Mouse (Mus musculus): ENCODE data around the gene Ankmy2. TPM values are rescaled to one million over a fixed set of nuclear protein-coding genes. Genes with fewer than 3 reads are reported as not detected.

The Ankmy2 gene
- 10 to 100 TPM; 47.9 to 53.4 TPM for polyA plus RNA-seq (2017; shearing (Covaris generic))

DNA sequence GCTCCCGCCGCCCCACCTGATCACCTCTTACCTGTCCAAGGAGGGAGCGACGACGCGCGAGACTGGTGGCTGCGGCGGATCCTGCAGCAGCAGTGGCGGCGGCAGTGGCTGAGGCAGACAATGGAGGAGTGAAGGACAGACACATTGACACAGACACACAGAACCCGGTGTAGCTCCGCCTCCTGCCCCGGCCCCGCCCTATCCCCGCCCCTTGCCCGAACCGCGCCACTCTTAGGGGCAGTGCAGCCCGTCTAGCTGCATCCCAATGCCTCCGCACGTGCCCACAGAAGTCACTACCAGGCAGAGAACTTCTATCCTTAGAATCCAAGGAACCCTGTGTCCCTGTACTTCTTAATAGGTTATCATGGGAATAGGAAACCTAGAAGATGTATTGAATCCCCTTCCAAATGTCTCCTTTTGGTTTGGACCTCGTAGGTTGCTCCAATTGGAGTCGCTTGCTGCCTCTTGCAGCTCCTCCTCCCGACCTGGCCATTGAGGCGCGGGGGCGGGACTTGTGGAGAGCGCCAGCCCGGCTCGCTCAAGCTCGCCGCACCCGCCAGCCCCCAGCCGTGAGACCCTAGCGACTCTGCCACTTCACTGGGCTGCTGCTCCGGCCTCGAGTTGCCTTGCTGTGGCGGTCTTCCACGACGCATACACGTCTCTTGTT is at the start of gene Ankmy2:
Ankmy2 (plus strand) TSS at position 478 of the 667 bp plus-strand sequence.
- peak; percentile 75 for ATAC-seq

DNA sequence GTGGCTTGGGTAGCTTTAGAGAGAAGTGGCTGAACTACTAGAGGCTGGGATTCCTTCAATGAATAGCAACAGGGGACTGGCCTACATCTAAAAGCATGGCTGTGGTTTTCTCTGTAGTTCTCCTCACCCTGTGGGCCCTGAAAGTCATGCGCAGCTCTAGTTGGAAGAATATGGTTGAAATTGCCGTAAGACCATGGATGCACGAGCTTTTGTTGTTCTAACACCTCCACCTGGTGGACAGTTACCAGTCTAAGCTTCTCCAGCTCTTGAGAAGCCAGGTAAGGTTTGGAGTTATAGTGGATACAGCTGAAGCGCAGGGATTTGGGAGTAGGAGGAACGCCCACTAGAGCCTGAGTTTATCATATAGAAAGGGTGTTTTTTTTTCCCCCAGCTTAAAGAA is 48.5 kb upstream of the Ankmy2 start:
- peak; percentile 39 for ATAC-seq

DNA sequence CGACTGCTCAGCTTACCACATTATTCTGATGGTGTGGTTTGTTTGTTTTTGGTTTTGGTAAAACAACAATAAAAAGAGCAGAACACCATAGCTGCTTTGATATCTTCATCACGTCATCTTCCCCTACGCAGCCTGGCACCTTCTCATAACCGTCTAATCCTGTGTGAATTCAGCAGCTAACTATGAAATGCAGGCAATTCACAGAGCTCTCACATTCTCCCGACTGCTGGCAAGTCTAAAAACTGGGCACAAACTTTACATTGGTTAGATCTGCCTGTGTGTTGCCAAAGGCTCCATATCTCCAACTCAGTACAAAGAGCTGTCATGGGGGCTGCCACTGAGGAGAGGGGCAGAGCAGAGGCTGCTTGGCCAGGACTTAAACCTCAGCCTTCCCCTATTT is 46.5 kb upstream of the Ankmy2 start:
- ATAC-seq: no peak

DNA sequence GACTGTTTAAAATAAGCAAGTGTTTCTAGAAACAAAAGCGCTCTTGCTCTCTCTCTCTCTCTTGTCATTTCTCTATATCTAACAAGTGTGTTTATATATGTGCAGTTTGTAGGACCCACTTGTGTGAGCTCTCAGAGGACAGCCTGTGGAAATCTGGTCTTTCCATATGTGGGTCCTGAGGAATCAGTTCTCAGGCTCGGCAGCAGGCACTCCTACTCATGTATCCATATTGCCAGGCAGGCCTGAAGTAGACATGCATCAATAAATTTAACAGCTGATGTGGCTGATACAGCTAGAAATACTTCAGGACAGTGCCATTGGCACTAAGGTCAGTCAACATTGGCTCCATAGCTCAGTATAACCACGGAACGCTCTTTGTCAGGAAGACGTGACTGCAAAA is 45.8 kb upstream of the Ankmy2 start:
- ATAC-seq: no peak

DNA sequence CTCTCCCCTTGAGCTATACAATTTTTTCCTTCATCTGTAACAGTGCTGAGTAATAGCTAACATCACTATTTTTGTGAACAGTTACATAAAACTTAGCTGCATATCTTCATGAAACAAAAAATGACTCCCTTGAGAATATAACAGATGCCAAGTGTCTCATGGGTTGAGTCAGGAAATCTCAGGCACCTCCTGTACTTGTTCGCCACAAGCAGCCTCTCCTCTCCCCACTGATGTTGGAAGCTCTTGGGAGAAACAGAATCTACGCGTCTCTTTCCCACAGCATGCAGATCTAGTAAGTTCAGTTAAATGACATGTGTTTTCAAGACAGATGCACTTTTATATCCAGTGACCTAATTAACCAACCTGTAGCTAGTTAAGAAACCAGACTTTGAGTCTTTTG is 44.8 kb upstream of the Ankmy2 start:
- no peak for ATAC-seq

DNA sequence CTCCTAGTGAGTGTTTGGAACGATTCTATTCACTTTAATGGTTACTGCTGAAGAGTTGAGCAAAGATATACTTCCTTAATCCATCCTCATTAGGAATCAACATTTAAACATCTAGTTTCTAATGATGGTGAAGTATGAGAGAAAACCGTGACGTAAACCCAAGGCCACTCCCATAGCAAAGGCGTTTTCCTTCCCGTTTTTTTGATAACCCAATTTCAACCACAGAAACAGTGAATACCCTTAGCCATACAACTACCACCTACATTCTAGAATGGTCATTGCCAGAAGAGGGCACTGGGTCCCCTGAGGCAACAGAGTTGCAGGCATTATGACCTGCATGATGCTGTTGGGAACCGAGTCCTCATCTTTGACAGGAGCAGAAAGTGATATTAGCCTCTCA is 39.8 kb upstream of the Ankmy2 start:
- ATAC-seq: no peak

DNA sequence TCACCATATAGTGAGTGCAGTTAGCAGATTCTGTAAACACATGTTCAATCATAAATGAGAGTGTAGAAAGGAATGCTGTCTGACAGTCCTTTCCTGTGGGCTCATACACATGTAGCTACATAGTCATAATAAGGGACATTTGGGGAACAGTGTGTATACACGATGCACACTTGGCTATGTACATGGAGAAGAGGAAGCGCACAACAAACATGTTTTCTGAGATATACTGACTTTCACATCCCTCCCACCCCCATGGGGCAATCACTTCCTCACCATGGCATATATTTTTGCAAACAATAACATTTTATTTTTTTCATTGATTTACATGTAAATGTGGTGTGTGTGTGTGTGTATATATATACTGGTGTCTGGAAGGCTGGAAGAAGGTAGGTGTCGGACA is 37.7 kb upstream of the Ankmy2 start:
- ATAC-seq: no peak

DNA sequence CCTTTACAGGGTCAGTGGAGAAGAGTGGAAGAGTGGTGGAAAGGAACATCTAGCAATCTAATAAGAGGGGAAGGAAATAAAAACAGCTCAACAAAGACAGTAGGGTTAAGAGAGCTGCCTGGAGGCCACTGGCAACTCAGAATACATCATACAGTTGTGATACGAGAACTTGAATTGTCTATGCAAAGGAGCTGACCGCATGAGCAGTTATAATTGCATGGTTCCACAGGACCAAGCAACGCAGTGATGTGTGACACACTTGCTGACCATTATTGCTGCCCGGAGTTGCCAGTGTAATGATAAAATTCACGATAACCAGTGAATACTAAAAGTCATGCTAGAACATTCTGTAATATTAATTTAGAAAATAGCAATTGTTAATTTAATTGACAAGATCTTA is 30.9 kb upstream of the Ankmy2 start:
- no peak for ATAC-seq

DNA sequence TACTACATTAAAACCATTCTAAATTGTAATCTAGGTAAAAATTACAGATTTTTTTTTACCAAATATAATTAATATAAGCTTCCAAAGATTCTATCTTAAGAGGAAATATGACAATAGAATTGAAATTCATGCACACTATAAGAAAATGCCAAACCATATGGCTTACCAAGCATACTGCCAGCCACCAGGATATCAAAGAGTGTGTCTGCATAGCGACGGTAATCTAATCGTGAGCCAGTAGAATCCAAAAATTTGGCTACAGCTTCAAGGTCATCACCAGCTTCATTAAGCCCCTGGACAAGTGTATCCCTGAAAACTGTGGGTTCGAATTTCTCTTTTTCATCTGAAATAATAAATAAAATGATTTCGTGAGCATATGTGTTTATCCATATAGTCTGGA is 27.1 kb upstream of the Ankmy2 start:
- ATAC-seq: no peak

DNA sequence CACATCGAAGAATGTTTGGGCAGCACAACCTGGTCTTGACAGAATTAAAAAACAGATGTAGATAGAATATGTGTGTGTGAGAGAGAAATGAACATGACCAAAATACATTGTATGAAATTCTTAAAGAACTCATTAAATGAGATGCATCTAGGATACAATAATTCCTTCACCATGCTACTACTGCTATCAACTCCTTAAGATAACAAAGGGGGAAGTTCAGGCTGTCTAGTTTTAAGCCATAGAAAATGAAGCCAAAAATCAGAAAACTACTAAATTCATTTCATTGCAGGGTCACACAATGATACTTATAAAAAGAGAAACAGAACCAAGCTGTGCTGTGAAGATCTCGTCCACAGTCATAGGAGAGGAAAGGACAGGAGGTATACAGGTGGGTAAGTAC is 24.7 kb upstream of the Ankmy2 start:
- ATAC-seq: no peak

DNA sequence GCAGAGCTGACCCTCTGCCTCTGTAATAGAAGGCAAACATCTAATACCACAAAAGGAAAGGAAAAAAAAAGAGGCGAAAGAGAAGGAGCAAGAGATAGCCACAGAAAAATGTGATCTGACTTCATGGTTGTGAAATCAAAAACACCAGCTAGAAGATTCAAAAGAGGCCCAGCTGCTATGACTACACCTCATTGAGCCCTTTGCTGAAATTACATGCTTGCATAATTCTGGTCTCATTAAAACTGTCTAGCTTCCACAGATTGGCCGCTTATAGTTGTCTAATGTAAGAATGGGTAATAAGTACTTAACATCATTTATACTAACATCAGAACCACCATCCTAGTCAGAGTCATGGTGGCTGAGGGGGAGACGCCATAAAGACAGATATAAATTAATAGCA is 24.2 kb upstream of the Ankmy2 start:
- ATAC-seq: no peak

DNA sequence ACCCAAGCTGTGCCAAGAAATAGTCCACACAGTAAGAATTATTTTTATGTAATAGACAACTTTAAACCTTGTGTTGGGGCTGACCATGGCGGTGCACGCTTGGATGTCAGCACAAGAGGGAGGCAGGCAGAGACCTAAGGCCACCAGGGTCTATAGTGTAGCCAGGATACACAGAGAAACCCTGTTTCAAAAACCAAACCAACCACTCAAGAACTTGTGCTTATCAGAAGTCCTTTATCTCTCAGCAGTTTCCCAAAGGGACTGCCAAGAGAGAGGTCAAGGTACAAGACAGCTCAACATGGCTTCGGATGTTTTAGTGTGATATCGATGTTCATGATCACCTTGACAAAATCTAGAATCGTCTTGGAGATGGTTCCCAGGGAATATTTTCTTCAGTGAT is 23.4 kb upstream of the Ankmy2 start:
- no peak for ATAC-seq

DNA sequence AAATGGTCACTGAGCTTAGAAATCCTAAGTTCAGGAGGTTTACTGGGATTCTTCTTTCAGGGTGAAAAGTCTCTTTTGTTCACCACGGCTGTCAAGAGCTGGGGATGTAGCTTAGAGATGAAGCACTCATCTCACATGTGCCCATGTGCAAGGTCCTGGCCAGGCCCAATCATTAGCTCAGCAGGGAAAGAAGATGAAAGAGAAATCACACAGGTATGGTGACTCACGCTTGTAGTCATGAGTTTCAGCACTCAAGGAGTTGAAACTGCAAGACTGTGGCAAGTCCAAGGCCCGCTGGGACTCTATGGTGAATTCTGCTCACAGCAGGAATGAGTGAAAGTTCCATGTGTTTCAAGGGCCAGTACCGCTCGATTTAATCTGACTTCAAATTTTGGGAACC is 22.8 kb upstream of the Ankmy2 start:
- ATAC-seq: no peak

DNA sequence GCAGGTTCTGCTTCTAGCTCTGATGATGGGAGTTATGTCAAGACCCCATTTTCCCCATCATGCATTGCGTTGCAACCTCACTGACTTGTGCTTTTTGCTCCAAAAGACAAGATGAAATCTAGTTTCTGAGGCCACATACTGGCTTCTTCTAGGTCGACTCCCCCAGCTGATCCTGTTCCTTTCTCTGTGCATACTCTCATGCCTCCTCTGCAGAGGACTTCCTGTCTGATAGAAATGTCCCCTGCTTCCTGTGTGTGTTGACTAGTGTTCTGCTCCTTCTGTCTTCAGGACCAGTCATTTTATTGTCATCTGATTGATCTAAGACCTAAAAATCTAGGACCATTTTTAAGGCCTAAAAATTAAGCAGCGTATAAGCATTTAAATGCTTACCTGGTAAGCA is 21.5 kb upstream of the Ankmy2 start:
- ATAC-seq: peak; percentile 86

DNA sequence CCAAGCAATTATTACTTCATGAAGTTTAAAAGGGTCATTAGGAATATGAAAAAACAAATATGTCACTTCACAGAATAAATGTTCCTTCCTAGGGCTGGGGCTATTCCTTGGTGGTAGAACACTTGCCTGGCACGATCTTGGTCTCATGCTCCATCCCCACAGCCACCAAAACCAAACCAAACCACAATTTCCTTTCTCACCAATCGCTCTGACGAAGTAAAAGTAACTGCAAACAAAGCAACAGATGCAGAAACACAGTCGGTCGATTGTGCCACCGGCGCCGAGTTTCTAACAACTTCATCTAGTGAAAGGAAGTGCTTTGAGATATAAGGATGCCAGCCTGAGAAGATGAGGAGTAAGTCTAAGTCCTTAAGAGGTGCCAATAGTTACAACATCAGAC is 20.6 kb upstream of the Ankmy2 start:
- peak; percentile 66 for ATAC-seq

DNA sequence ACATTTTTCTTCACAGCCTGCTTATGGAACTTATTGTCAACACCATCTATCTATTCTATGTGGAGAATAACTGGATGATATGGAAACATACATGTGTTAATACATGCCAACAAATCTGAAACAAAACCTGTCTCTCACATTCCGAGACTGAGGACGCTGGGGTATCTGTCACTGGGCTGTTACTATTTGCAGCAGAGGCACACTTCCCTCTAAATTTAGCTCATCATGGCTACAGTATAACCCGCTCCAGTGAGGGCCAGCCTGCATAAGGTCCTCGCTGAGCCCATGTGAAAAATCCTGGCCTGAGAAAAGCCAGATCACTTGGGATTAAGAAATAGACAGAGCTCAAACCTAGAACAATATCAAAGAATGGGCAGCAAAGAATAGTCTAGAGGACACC is 19.7 kb upstream of the Ankmy2 start:
- ATAC-seq: no peak

DNA sequence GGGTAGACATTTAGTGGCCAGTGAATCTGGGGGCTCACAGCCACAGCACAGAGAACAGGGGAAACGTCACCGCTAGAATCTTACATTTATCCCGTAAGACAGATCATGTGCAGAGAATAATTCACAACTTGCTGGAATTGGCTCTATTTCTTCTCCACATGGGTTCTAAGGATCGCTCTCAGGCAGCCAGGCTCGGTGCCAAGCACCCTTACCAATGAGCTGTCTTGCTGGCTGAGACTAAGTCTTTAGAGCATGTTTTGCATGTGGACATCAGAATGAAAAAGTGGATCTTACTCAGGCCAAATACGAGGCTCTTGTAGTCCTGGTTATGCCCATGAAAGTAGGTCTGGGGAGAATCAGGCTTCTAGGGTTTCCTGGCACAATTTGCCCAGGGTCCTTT is 16.5 kb upstream of the Ankmy2 start:
- no peak for ATAC-seq

DNA sequence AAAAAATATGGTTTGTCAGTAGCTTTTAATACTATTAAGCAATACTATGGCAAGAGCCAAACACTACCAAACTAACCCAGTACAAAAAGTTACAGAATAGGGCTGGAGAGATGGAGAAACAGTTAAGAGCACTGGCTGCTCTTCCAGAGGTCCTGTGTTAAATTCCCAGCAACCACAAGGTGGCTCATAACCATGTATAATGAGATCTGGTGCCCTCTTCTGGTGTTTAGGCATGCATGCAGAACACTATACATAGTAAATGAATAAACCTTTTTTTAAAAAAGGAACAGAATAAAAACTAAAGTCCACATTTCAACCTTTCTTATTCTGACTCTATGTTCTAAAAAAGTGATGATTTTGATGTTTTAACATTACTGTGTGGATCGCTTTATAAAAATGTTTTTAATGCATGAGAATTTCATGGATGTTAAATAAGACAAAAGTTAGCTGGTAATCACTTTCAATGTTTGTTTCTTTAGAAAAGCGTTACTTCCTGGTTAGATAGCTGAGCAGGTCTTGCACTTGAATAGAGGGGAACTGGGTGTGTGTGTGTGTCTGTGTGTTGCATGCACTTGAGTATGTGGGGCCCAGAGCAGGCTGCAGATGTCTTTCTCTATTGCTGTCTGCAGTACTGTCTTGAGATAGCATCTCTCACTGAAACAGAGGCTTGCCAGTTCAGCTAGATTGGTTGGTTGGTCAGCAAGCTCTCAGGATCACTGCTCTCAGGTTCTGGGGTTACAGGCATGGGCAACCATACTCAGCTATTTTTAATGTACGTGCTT is 10.5 kb upstream of the Ankmy2 start:
- peak; percentile 71 for ATAC-seq

DNA sequence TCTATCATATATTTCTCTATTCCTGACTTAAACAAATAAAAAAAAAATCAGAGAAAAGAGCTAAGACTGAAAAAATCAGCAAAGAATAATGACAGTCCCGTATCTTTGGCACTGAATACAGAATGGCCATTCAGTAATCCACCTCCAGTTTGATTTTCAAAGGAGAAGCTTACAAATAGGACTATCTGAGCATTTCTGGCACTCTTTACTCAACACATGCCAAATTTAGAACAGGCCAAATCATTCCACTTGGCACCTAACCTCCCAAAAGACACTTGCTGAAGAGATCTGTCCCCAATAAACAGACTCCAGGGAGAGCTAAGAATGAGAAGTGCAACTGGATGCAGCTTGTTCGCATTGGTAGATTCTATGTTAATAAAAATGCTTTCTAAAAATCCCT is 6.6 kb upstream of the Ankmy2 start:
- no peak for ATAC-seq

DNA sequence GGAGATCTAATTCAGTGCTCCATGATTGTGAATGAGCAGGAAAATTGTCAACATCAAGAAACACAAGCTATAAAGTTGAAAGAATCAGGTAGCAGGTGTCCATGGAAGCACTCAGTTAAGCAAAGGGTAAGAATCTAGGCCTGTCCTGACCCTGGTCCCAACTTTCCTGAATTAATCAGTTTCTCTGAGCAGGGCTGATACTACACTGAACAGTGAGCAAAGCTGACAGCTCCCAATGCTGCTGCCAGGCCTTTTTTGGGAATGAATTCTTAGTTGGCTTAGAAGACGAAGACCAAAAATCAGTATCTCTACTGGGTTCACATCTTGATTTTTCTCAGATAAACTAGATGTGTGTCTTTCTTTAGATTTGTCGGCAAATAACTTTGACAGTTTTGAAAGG is 6.2 kb upstream of the Ankmy2 start:
- ATAC-seq: no peak

DNA sequence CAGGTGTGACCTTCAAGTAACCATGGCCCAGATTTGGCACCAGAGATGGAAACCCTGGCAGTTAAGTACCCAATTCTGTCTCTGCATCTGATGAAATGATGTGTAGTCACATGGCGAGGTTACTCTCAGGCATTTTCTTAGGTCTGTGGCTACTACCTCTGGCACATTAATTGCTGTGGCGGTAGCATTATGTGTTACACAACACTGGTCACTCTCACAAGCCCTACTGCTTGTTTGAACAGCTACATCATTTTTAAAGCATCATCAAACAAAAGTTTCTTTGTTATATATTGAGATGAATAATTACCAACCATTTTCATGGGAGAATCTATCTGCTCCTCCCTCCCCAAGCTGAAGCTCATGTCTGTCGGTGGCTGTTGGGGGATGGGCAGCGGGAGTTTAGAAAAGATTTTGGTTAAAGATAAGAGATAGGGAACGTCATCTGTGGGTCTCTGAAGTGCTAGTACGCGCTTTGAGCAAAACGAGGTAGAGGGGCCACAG is 1.7 kb upstream of the Ankmy2 start:
- peak; percentile 6 for ATAC-seq

DNA sequence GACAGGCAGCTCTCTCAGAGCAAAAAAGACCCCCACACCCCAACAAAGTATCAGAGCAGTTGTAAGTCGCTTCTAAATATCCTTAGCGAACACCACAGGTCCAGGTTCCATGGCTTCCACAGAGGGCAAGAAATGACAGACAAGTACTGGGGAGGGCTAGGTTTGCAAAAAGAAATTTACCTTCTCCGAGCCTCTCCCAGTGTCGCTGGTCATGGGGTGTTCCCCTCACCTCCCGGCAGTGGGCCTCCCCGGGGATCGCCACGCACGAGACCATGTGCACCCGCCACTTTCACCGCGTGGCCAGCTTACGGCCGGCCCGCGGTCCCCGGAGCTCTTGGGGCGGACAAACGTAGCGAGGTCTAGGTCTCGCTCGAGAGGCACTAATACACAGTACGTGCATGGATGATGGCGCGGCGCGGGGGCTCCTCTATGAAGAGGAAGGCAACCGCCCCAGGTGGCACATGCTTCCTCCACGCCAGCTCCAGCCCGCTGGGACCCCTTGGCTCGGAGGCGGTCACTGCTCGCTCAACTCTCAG is 745 bp upstream of the Ankmy2 start:
- ATAC-seq: no peak

DNA sequence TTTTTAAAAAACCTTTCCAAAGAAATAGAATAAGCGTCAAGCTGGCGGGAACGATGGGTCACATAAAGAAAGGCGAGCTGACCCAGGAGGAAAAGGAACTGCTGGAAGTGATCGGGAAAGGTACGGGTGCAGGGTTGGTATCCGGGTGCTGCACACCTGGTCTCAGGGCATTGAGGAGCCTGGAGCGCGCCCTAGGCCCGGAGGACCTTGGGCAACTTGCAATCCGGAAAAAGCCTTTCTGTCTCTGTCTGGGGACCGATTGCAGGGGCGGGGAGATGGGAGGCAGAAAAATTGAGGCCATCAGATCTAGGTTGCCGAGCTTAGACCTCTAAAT is 357 bp downstream of the Ankmy2 start:
- peak; percentile 21 for ATAC-seq

DNA sequence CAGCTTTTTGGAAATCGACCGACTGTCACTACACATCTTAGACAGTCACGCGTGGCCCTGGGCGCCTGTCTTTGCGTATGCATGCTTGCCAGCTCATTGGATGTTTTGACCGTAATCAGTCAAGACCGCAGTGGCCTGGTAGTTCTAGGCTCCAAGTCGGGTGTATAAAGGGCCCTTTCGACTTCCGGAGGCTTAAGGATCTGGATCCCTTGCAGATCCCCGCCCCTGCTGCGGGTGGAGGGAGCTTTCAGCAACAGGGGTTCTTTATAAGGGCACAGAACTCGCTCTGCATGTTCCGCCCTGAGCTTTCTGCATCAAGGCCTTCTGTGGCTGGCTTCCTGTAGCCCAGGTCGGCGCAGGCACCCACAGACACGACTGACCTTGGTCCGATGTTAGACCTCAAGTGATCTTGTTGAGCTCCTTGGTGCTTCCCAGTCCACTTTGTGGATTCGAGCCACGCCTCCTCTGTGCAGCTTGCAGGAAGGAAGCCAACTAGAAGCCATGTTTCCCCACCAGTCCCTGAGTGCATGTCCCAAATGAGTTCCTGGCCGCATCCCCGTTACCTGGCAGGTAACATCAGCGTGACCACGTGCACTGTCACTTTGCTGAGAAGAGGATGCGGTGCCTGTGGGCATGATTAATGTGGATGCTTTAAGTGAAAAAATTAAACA is 859 bp downstream of the Ankmy2 start, which contains the start of gene Bzw2:
Bzw2 (minus strand) TSS at position 443 of the 671 bp plus-strand sequence.
- ATAC-seq: peak; percentile 44

Data from CD4-positive, CD25-positive, alpha-beta regulatory T cell, adult 4 months (primary cell).